Mouse (Mus musculus) cortical plate, adult 2 months (tissue): ENCODE data around the gene Gm26558.

ENCODE experiments used
- CTCF ChIP-seq: fragments of 200-500 bp; IDR thresholded peaks from 2 replicates; pipeline ENCODE4 v1.5.1; 2011; ENCODE audit warnings: mild to moderate bottlenecking, control low read depth, low read length; ENCODE audit not compliant: insufficient read depth; ENCODE audit errors: extremely low read depth
- POLR2A ChIP-seq: fragments of 200-500 bp; IDR thresholded peaks from 2 replicates; pipeline ENCODE4 v1.6.1; 2011; ENCODE audit warnings: mild to moderate bottlenecking, low read length, control low read depth; ENCODE audit not compliant: insufficient read depth; ENCODE audit errors: extremely low read depth

GRCm38 (mm10) chr2:70619232-70619835 lies 42.6 kb downstream of the Gm26558 start:
- TF ChIP-seq CTCF: peak; percentile 21; the same call in 1 of the 2 replicates
- no peak for TF ChIP-seq POLR2A
